ENCODE assay signal across 7 mouse cellular contexts in genomic region chr14:56667969-56668802, GRCm38 (mm10). TPM values are rescaled to one million over a fixed set of nuclear protein-coding genes. Genes with fewer than 3 reads are reported as not detected.
DNase-seq lines count a peak whose midpoint lies in the region; ATAC-seq lines count a peak whose summit lies in the region.

Gene Mphosph8 (plus strand): TSS chr14:56668248.

- H3K4me1 ChIP-seq in embryonic facial prominence, embryonic 11.5 days (ENCODE audit: control insufficient read depth, insufficient read depth, low read length), result no peaks in the 10 kb centered on the region
- H3K4me1 ChIP-seq in limb, embryonic 10.5 days, result peaks cover 23% of the 10 kb centered on the region
- peaks cover 28% of the 10 kb centered on the region for H3K4me1 ChIP-seq in midbrain, embryonic 13.5 days (replicated peaks)

- peak within 1 kb of the TSS; percentile 63 for H3K4me2 ChIP-seq in embryonic facial prominence, embryonic 11.5 days (ENCODE audit: low read depth, low read length)
- peak within 1 kb of the TSS; percentile 80 for H3K4me2 ChIP-seq in midbrain, embryonic 13.5 days (replicated peaks)

- under 1% methylated on average over 70 of the region's 70 CpGs for WGBS in embryonic facial prominence, embryonic 11.5 days
- under 1% methylated on average over 70 of the region's 70 CpGs for WGBS in limb, embryonic 10.5 days
- WGBS in midbrain, embryonic 13.5 days, result under 1% methylated on average over 70 of the region's 70 CpGs

- H3K36me3 ChIP-seq in embryonic facial prominence, embryonic 11.5 days (replicated peaks; ENCODE audit: control insufficient read depth, insufficient read depth, low read depth, low read length), result no peaks in the 10 kb centered on the region
- peaks cover 22% of the 10 kb centered on the region for H3K36me3 ChIP-seq in limb, embryonic 10.5 days
- H3K36me3 ChIP-seq in midbrain, embryonic 13.5 days, result peaks cover 10% of the 10 kb centered on the region

- H3K9ac ChIP-seq in embryonic facial prominence, embryonic 11.5 days (replicated peaks; ENCODE audit: low read length), result peak within 1 kb of the TSS; percentile 84
- peak within 1 kb of the TSS; percentile 85 for H3K9ac ChIP-seq in midbrain, embryonic 13.5 days (replicated peaks)

- ATAC-seq in embryonic facial prominence, embryonic 11.5 days (replicated peaks; ENCODE audit: insufficient number of reproducible peaks, low FRiP score, low TSS enrichment, low read depth), result peak; percentile 100
- ATAC-seq in granulocyte monocyte progenitor cell, adult 5-6 weeks (replicated peaks; ENCODE audit: poor library complexity, severe bottlenecking), result peak; percentile 99
- peak; percentile 100 for ATAC-seq in midbrain, embryonic 13.5 days

- H3K9me3 ChIP-seq in embryonic facial prominence, embryonic 11.5 days (replicated peaks; ENCODE audit: control insufficient read depth, low read length), result no peaks in the 10 kb centered on the region
- no peaks in the 10 kb centered on the region for H3K9me3 ChIP-seq in limb, embryonic 10.5 days (replicated peaks)
- H3K9me3 ChIP-seq in midbrain, embryonic 13.5 days, result no peaks in the 10 kb centered on the region

- DNase-seq in adrenal gland, postnatal 14 days, result peak; percentile 99
- peak; percentile 99 for DNase-seq in embryonic facial prominence, embryonic 11.5 days (ENCODE audit: low spot score)
- DNase-seq in kidney, adult 11 months, result peak; percentile 99
- DNase-seq in limb, embryonic 10.5 days (ENCODE audit: low spot score), result peak; percentile 100
- peak; percentile 98 for DNase-seq in spleen, adult 12 weeks (ENCODE audit: low spot score)

- H3K27me3 ChIP-seq in embryonic facial prominence, embryonic 11.5 days (ENCODE audit: control insufficient read depth, insufficient read depth, low read length), result no peaks in the 10 kb centered on the region
- no peaks in the 10 kb centered on the region for H3K27me3 ChIP-seq in limb, embryonic 10.5 days (ENCODE audit: low read depth, poor library complexity, severe bottlenecking)
- no peaks in the 10 kb centered on the region for H3K27me3 ChIP-seq in midbrain, embryonic 13.5 days

- peak within 1 kb of the TSS; percentile 89 for H3K4me3 ChIP-seq in embryonic facial prominence, embryonic 11.5 days (ENCODE audit: low read depth, low read length)
- peak within 1 kb of the TSS; percentile 94 for H3K4me3 ChIP-seq in limb, embryonic 10.5 days
- H3K4me3 ChIP-seq in midbrain, embryonic 13.5 days (replicated peaks), result peak within 1 kb of the TSS; percentile 86

- H3K27ac ChIP-seq in embryonic facial prominence, embryonic 11.5 days (replicated peaks; ENCODE audit: low read depth, low read length), result peak within 1 kb of the TSS; percentile 79
- peak within 1 kb of the TSS; percentile 94 for H3K27ac ChIP-seq in limb, embryonic 10.5 days
- H3K27ac ChIP-seq in midbrain, embryonic 13.5 days, result peak within 1 kb of the TSS; percentile 94

RNA-seq across cellular contexts. Expression of gene Mphosph8, which starts in this region (rescaled TPM):
- total RNA-seq in adrenal gland, postnatal 14 days (2021), result 23.8 and 25.4 TPM in 2 replicates
- polyA plus RNA-seq in embryonic facial prominence, embryonic 11.5 days (2014; fragmentation: Nextera tagmentation; extraction: Ambion mirVana), result 31.9 and 34.8 TPM in 2 replicates
- 32.2 and 40.3 TPM in 2 replicates for total RNA-seq in granulocyte monocyte progenitor cell, adult 5-6 weeks (2014; fragmentation: Nextera tagmentation)
- 25.2 and 32.5 TPM in 2 replicates for total RNA-seq in granulocyte monocyte progenitor cell, adult 5-6 weeks (2017)
- 29.3 and 41.7 TPM in 2 replicates for polyA plus RNA-seq in limb, embryonic 10.5 days (2016; fragmentation: Nextera tagmentation; extraction: Ambion mirVana)
- 52.2 and 52.3 TPM in 2 replicates for polyA plus RNA-seq in midbrain, embryonic 13.5 days (2015; fragmentation: Nextera tagmentation; extraction: Ambion mirVana)

Comparison
In these comparisons a context has a peak if more than half of its experiments do, and no peak if none do; other contexts are left out.
1. Peak in every context shown above with its lines: DNase-seq, ATAC-seq, H3K4me3 ChIP-seq and H3K27ac ChIP-seq.